Mouse (Mus musculus) monocyte, adult 2 months (primary cell): Measurements from ENCODE around the gene Tmc1.

Experiments used
- DNase-seq, 2 experiments: peaks; one replicate each; pipeline ENCODE4 v3.0.0; 2022; ENCODE audit warnings: low spot score in 2 of 2, low read depth in 1 of 2

The Tmc1 gene

GRCm38 (mm10) chr19:20799460-20799859, 154.5 kb downstream of the Tmc1 start:
- no peak for DNase-seq

GRCm38 (mm10) chr19:20797558-20798101, 156.4 kb downstream of the Tmc1 start:
- DNase-seq: no peak

- DNase-seq: no peak
Observed at GRCm38 (mm10) chr19:20796001-20796400, 158.0 kb downstream of the Tmc1 start.

GRCm38 (mm10) chr19:20794999-20795398, 159.0 kb downstream of the Tmc1 start:
- no peak for DNase-seq

- no peak for DNase-seq
Observed at GRCm38 (mm10) chr19:20792811-20793210, 161.2 kb downstream of the Tmc1 start.

GRCm38 (mm10) chr19:20787289-20787688, 166.7 kb downstream of the Tmc1 start:
- no peak for DNase-seq

- no peak for DNase-seq
Observed at GRCm38 (mm10) chr19:20775681-20776080, 178.3 kb downstream of the Tmc1 start.

GRCm38 (mm10) chr19:20773941-20774340, 180.1 kb downstream of the Tmc1 start:
- DNase-seq: no peak

- no peak for DNase-seq
Observed at GRCm38 (mm10) chr19:20764214-20764613, 189.8 kb downstream of the Tmc1 start.

- no peak for DNase-seq
Observed at GRCm38 (mm10) chr19:20761675-20762426, 192.2 kb downstream of the Tmc1 start.

- DNase-seq: no peak
Observed at GRCm38 (mm10) chr19:20761119-20761518, 192.9 kb downstream of the Tmc1 start.

- DNase-seq: no peak
Observed at GRCm38 (mm10) chr19:20744630-20745029, 209.4 kb downstream of the Tmc1 start.
